Mouse (Mus musculus) embryonic facial prominence, embryonic 14.5 days (tissue): ENCODE measurements at regions not wholly inside any gene's neighbourhood (a gene's known extent, or its start where the extent isn't known, plus 50 kb on each side); places are given as distances from the start of the nearest gene placed in this dataset.
A peak's percentile ranks its signal among the peaks of the same experiment; 100 is the strongest.

Experiments used
- ATAC-seq: fragments of 200-750 bp; cut with Nextera tagmentation; 2 replicates; pipeline ENCODE4 v1.8.0; 2017; ENCODE audit warnings: low read depth, moderate number of reproducible peaks, moderate TSS enrichment
- DNase-seq: peaks from one replicate; pipeline ENCODE4 v3.0.0-alpha.2; 2015; ENCODE audit warnings: low spot score
- H3K27ac ChIP-seq: fragments of 300-500 bp; sonication (generic); replicated peaks from 2 replicates; pipeline ENCODE4 v1.5.1; 2014; ENCODE audit warnings: low read depth, mild to moderate bottlenecking, low read length, moderate library complexity
- H3K27me3 ChIP-seq: fragments of 300-500 bp; sonication (generic); replicated peaks from 2 replicates; pipeline ENCODE4 v1.6.1; 2014; ENCODE audit warnings: low read length; ENCODE audit not compliant: control insufficient read depth, insufficient read depth
- H3K36me3 ChIP-seq: fragments of 300-500 bp; sonication (generic); 2 replicates; pipeline ENCODE4 v1.6.1; 2014; ENCODE audit warnings: low read length, mixed read lengths; ENCODE audit not compliant: control insufficient read depth, insufficient read depth
- H3K4me1 ChIP-seq: fragments of 300-500 bp; sonication (generic); 2 replicates; pipeline ENCODE4 v1.6.1; 2014; ENCODE audit warnings: antibody characterized with exemption, low read length; ENCODE audit not compliant: control insufficient read depth, insufficient read depth
- H3K4me2 ChIP-seq: fragments of 300-500 bp; sonication (generic); 2 replicates; pipeline ENCODE4 v1.6.1; 2014; ENCODE audit warnings: low read depth, mild to moderate bottlenecking, low read length, moderate library complexity, mixed read lengths
- H3K4me3 ChIP-seq: fragments of 300-500 bp; sonication (generic); 2 replicates; pipeline ENCODE4 v1.5.1; 2014; ENCODE audit warnings: low read depth, mild to moderate bottlenecking, low read length
- H3K9ac ChIP-seq: fragments of 300-500 bp; sonication (generic); 2 replicates; pipeline ENCODE4 v1.6.1; 2014; ENCODE audit warnings: low read depth, mild to moderate bottlenecking, low read length, moderate library complexity, mixed read lengths
- H3K9me3 ChIP-seq: fragments of 300-500 bp; sonication (generic); 2 replicates; pipeline ENCODE4 v1.6.1; 2016; ENCODE audit warnings: low read length; ENCODE audit not compliant: control insufficient read depth
- WGBS: fragments of 180-500 bp; shearing (Covaris S2); extraction: QIAGEN DNeasy Blood & Tissue Kit; methylation state at CpG from one replicate; pipeline ENCODE4 v1.1.7; 2014; 5-methylcytosine and 5-hydroxymethylcytosine counted together

GRCm38 (mm10) chr6:112119180-112119579 lies 154.4 kb upstream of the Lmcd1 start:
- no peak overlapping the region for H3K9ac ChIP-seq
- no peak overlapping the region for H3K4me2 ChIP-seq
- H3K9me3 ChIP-seq: no peaks in the 10 kb centered on the region
- no peak overlapping the region for H3K27ac ChIP-seq
- DNase-seq (no peak), ATAC-seq (no peak)
- WGBS: 38% methylated on average over 2 of the region's 2 CpGs
- H3K27me3 ChIP-seq: no peaks in the 10 kb centered on the region
- H3K36me3 ChIP-seq: no peaks in the 10 kb centered on the region
- no peak overlapping the region for H3K4me3 ChIP-seq
- no peaks in the 10 kb centered on the region for H3K4me1 ChIP-seq

GRCm38 (mm10) chr6:112133522-112133921 lies 140.0 kb upstream of the Lmcd1 start:
- WGBS: 20% methylated on average over 3 of the region's 3 CpGs
- no peak overlapping the region for H3K4me3 ChIP-seq
- H3K27ac ChIP-seq: no peak overlapping the region
- no peaks in the 10 kb centered on the region for H3K9me3 ChIP-seq
- H3K4me2 ChIP-seq: no peak overlapping the region
- DNase-seq (peak; percentile 30), ATAC-seq (no peak)
- no peak overlapping the region for H3K9ac ChIP-seq
- no peaks in the 10 kb centered on the region for H3K27me3 ChIP-seq
- no peaks in the 10 kb centered on the region for H3K36me3 ChIP-seq
- no peaks in the 10 kb centered on the region for H3K4me1 ChIP-seq

- Histone ChIP-seq H3K27ac (no peak overlapping the region), H3K4me3 (no peak overlapping the region), H3K27me3 (no peaks in the 10 kb centered on the region), H3K36me3 (no peaks in the 10 kb centered on the region), H3K9ac (no peak overlapping the region), H3K4me1 (peaks cover 4% of the 10 kb centered on the region; the same call in 1 of the 2 replicates), H3K9me3 (no peaks in the 10 kb centered on the region), H3K4me2 (peak overlapping the region; percentile 15; the same call in 1 of the 2 replicates)
- peak; percentile 44; the same call in 1 of the 2 replicates for ATAC-seq
- DNase-seq: peak; percentile 47
- WGBS: 55% methylated on average over 10 of the region's 10 CpGs
Observed at GRCm38 (mm10) chr6:112152535-112153364, 120.8 kb upstream of the Lmcd1 start.

- Histone ChIP-seq H3K4me2 (no peak overlapping the region), H3K4me1 (no peaks in the 10 kb centered on the region), H3K9me3 (no peaks in the 10 kb centered on the region), H3K9ac (no peak overlapping the region), H3K4me3 (no peak overlapping the region), H3K27me3 (no peaks in the 10 kb centered on the region), H3K27ac (no peak overlapping the region), H3K36me3 (no peaks in the 10 kb centered on the region)
- WGBS: 88% methylated on average over 3 of the region's 3 CpGs
- ATAC-seq (no peak), DNase-seq (peak; percentile 10)
Observed at GRCm38 (mm10) chr6:112167487-112167886, 106.1 kb upstream of the Lmcd1 start.

GRCm38 (mm10) chr6:112176344-112176743 lies 97.2 kb upstream of the Lmcd1 start:
- ATAC-seq (no peak), DNase-seq (no peak)
- WGBS: 45% methylated on average over 2 of the region's 2 CpGs
- Histone ChIP-seq H3K4me3 (no peak overlapping the region), H3K4me2 (no peak overlapping the region), H3K9me3 (no peaks in the 10 kb centered on the region), H3K27ac (no peak overlapping the region), H3K9ac (no peak overlapping the region), H3K4me1 (no peaks in the 10 kb centered on the region), H3K36me3 (no peaks in the 10 kb centered on the region), H3K27me3 (no peaks in the 10 kb centered on the region)

GRCm38 (mm10) chr6:112187636-112188035 lies 85.9 kb upstream of the Lmcd1 start:
- no peak for ATAC-seq
- Histone ChIP-seq H3K27me3 (no peaks in the 10 kb centered on the region), H3K4me1 (no peaks in the 10 kb centered on the region), H3K4me2 (no peak overlapping the region), H3K27ac (no peak overlapping the region), H3K4me3 (no peak overlapping the region), H3K9ac (no peak overlapping the region), H3K36me3 (no peaks in the 10 kb centered on the region), H3K9me3 (no peaks in the 10 kb centered on the region)
- 96% methylated on average over 2 of the region's 2 CpGs for WGBS
- no peak for DNase-seq

GRCm38 (mm10) chr6:112191032-112191431 lies 82.5 kb upstream of the Lmcd1 start:
- Histone ChIP-seq H3K4me3 (no peak overlapping the region), H3K36me3 (no peaks in the 10 kb centered on the region), H3K9me3 (no peaks in the 10 kb centered on the region), H3K4me2 (no peak overlapping the region), H3K27me3 (no peaks in the 10 kb centered on the region), H3K27ac (no peak overlapping the region), H3K4me1 (no peaks in the 10 kb centered on the region), H3K9ac (no peak overlapping the region)
- DNase-seq (peak; percentile 44), ATAC-seq (no peak)
- WGBS: 42% methylated on average over 6 of the region's 6 CpGs

- peak; percentile 92 for ATAC-seq
- Histone ChIP-seq H3K36me3 (no peaks in the 10 kb centered on the region), H3K9ac (no peak overlapping the region), H3K27me3 (peaks cover 4% of the 10 kb centered on the region; the same call in 1 of the 2 replicates), H3K9me3 (no peaks in the 10 kb centered on the region), H3K27ac (no peak overlapping the region), H3K4me3 (peak overlapping the region; percentile 18; the same call in 1 of the 2 replicates), H3K4me1 (no peaks in the 10 kb centered on the region), H3K4me2 (peak overlapping the region; percentile 48)
- DNase-seq: peak; percentile 94
- WGBS: 9% methylated on average over 16 of the region's 16 CpGs
Observed at GRCm38 (mm10) chr6:112197445-112197844, 76.1 kb upstream of the Lmcd1 start.

- Histone ChIP-seq H3K4me3 (no peak overlapping the region), H3K27ac (no peak overlapping the region), H3K4me1 (0 out of 2 replicates have a peak, but pooled peaks cover 5% of the 10 kb centered on the region), H3K9me3 (no peaks in the 10 kb centered on the region), H3K4me2 (no peak overlapping the region), H3K36me3 (no peaks in the 10 kb centered on the region), H3K9ac (no peak overlapping the region), H3K27me3 (peaks cover 4% of the 10 kb centered on the region; the same call in 1 of the 2 replicates)
- ATAC-seq (no peak), DNase-seq (no peak)
- 65% methylated on average over 4 of the region's 4 CpGs for WGBS
Observed at GRCm38 (mm10) chr6:112199241-112199640, 74.3 kb upstream of the Lmcd1 start.
